Mouse (Mus musculus) embryonic facial prominence, embryonic 13.5 days (tissue): ENCODE results near the gene Mms19. TPM values are rescaled to one million over a fixed set of nuclear protein-coding genes. Genes with fewer than 3 reads are reported as not detected.

Experiments used
- ATAC-seq: fragments of 200-750 bp; cut with Nextera tagmentation; 2 replicates; pipeline ENCODE4 v1.8.0; 2017; ENCODE audit warnings: low read depth; ENCODE audit not compliant: insufficient number of reproducible peaks, insufficient read depth, low FRiP score, low TSS enrichment
- H3K27ac ChIP-seq: fragments of 300-500 bp; sonication (generic); 2 replicates; pipeline ENCODE4 v1.5.1; 2015; ENCODE audit warnings: moderate library complexity, mild to moderate bottlenecking, inconsistent platforms
- H3K27me3 ChIP-seq: fragments of 300-500 bp; sonication (generic); 2 replicates; pipeline ENCODE4 v1.6.1; 2015; ENCODE audit warnings: mild to moderate bottlenecking, inconsistent platforms
- H3K36me3 ChIP-seq: fragments of 300-500 bp; sonication (generic); 2 replicates; pipeline ENCODE4 v1.6.1; 2015; ENCODE audit warnings: mild to moderate bottlenecking, inconsistent platforms
- H3K4me1 ChIP-seq: fragments of 300-500 bp; sonication (generic); 2 replicates; pipeline ENCODE4 v1.6.1; 2015; ENCODE audit warnings: inconsistent platforms
- H3K4me2 ChIP-seq: fragments of 300-500 bp; sonication (generic); 2 replicates; pipeline ENCODE4 v1.6.1; 2015; ENCODE audit warnings: moderate library complexity, mild to moderate bottlenecking, inconsistent platforms
- H3K4me3 ChIP-seq: fragments of 300-500 bp; sonication (generic); 2 replicates; pipeline ENCODE4 v1.5.1; 2015; ENCODE audit warnings: mild to moderate bottlenecking, inconsistent platforms
- H3K9ac ChIP-seq: fragments of 300-500 bp; sonication (generic); 2 replicates; pipeline ENCODE4 v1.6.1; 2015; ENCODE audit warnings: mild to moderate bottlenecking, inconsistent platforms
- H3K9me3 ChIP-seq: fragments of 300-500 bp; sonication (generic); 2 replicates; pipeline ENCODE4 v1.6.1; 2016; ENCODE audit warnings: inconsistent platforms
- WGBS: fragments of 180-500 bp; shearing (Covaris S2); methylation state at CpG from one replicate; pipeline ENCODE4 v1.1.7; 2015; ENCODE audit warnings: mixed read lengths; 5-methylcytosine and 5-hydroxymethylcytosine counted together
- polyA plus RNA-seq: library from polyadenylated mRNA; unstranded; fragments of >200 nt; fragmentation: Nextera tagmentation; extraction: Ambion mirVana; gene quantifications from 2 replicates; pipeline ENCODE4 v1.2.1, GENCODE M21; 2015

Mms19 gene
- polyA plus RNA-seq, 1 experiment from 2014 or later = 41.2 TPM

DNA sequence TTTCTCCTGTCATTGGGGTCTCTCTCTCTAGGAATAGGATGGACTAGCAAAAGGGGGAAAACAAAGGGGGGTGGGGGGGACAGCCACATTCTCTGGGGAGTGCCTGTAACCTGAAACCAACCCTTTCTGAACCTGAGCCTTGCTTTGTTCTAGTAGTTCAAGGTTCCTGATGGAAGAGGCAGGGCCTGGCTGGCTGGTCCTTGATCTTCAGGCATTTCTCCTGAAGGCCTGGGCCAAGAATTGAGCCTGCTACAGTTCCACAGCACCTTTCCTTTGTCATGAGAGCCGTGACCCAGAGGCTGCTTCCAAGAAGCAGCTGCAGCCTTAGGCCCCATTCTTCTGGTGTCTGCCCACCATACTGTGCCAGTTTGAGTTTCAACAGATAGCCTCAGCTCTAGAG, 14.5 kb upstream of the Mms19 start:
- 54% methylated on average over 1 of the region's 1 CpGs for WGBS
- no peaks in the 10 kb centered on the region for H3K27me3 ChIP-seq
- H3K27ac ChIP-seq = no peak overlapping the region
- H3K9ac ChIP-seq = no peak overlapping the region
- H3K4me2 ChIP-seq = no peak overlapping the region
- no peak for ATAC-seq
- H3K9me3 ChIP-seq = no peaks in the 10 kb centered on the region
- no peaks in the 10 kb centered on the region for H3K36me3 ChIP-seq
- H3K4me1 ChIP-seq = peaks cover 52% of the 10 kb centered on the region
- H3K4me3 ChIP-seq = no peak overlapping the region

DNA sequence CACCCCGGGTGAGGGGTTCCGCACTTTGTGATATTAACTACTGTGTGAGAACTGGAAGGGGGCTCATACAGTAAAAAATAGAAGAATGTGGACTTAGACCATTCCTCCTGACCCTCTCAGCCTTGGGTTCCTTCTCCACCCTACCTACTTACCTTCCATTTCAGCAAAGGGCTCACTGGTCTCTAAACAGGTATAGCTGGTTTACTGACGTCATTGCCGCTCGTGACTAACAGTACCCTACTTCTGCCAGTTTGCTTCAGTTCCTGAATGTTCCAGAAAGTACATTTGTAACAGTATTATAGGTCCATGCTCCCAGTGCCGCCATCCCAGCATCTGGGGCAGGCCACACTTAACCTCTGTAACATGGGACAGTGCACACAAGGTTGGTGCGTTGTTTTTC, 13.1 kb upstream of the Mms19 start:
- WGBS = 84% methylated on average over 7 of the region's 7 CpGs
- Histone ChIP-seq H3K4me1 (peaks cover 41% of the 10 kb centered on the region), H3K4me2 (no peak overlapping the region), H3K4me3 (no peak overlapping the region), H3K27me3 (no peaks in the 10 kb centered on the region), H3K9ac (peak overlapping the region; percentile 23; the same call in 1 of the 2 replicates), H3K9me3 (no peaks in the 10 kb centered on the region), H3K27ac (peak overlapping the region; percentile 19; the same call in 1 of the 2 replicates), H3K36me3 (no peaks in the 10 kb centered on the region)
- no peak for ATAC-seq

DNA sequence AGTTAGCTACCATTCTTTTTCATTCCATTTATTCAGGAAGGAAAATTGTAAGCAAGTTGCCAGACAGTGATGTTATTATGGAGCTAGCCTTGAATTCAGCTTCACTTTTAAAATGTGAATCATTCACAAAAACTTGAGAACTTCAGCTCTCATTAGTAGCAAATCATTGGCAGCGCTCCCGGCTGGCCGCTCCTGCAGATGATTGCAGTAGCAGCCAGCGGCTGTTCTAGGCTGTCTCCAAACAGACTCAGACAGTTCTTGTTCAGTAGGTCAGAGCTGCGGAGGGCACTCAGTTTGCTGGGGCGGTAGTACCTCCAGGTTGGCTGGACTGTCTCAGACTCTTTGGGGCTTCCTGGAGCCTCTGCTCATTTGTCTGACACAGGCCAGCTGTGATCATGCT, 12.5 kb upstream of the Mms19 start:
- H3K27me3 ChIP-seq = no peaks in the 10 kb centered on the region

DNA sequence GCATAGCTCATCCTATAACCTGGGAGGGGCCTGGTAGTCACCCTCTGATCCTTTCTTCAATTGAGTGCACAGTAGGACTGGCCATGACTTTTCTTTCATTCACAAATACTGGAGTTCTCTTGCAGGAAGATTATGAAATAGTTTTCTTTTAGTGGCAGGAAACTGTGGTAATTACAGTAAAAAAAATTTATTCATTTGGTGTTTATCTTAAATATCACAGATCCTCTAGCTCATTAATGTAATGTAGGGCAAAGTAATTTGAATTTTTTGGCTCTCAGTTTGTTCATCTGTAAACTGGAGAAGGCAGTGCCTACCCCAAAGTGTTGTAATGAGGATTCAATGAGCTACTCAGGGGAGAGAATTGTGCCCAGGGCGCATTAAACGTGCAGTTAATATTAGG, 12.0 kb upstream of the Mms19 start:
- Histone ChIP-seq H3K9me3 (no peaks in the 10 kb centered on the region), H3K27ac (no peak overlapping the region), H3K4me1 (peaks cover 40% of the 10 kb centered on the region), H3K4me2 (no peak overlapping the region), H3K36me3 (no peaks in the 10 kb centered on the region), H3K27me3 (no peaks in the 10 kb centered on the region), H3K4me3 (no peak overlapping the region), H3K9ac (no peak overlapping the region)
- ATAC-seq = no peak
- 90% methylated on average over 2 of the region's 2 CpGs for WGBS

More for the DNA sequence above, 12.5 kb upstream of the Mms19 start:
- 51% methylated on average over 6 of the region's 6 CpGs for WGBS
- peaks cover 41% of the 10 kb centered on the region for H3K4me1 ChIP-seq
- no peaks in the 10 kb centered on the region for H3K36me3 ChIP-seq
- H3K4me2 ChIP-seq = no peak overlapping the region
- H3K9me3 ChIP-seq = no peaks in the 10 kb centered on the region
- peak overlapping the region; percentile 19; the same call in 1 of the 2 replicates for H3K27ac ChIP-seq
- no peak overlapping the region for H3K4me3 ChIP-seq
- no peak for ATAC-seq
- peak overlapping the region; percentile 23; the same call in 1 of the 2 replicates for H3K9ac ChIP-seq

DNA sequence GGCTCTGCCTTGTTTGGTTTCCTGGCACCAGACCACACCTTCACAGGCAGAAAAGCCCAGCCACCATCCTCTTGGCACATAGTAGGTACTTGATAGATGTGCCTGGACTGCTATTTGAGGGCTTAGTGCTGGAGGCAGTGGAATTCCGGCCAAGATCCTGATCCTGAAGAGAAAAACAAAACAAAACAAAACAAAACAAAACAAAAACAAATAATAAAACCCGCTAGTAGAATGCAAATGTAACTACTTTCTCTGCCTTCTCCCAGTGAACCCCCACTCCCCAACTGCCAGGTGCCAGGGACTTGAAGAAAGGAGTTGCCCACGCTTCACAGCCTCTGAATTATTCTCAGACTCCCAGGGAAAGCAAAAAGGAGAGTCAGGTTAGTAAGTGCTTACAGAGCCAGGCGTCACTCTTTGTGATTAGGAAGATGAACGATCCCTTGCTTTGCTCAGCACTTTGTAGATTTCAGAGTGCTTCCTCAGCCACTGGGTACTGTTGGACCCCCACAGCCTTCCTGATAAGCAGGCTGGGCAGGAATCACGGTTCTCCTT, 11.0 kb upstream of the Mms19 start:
- Histone ChIP-seq H3K27me3 (no peaks in the 10 kb centered on the region), H3K4me2 (no peak overlapping the region), H3K36me3 (no peaks in the 10 kb centered on the region), H3K9me3 (no peaks in the 10 kb centered on the region), H3K4me1 (peaks cover 36% of the 10 kb centered on the region), H3K4me3 (no peak overlapping the region), H3K27ac (no peak overlapping the region), H3K9ac (no peak overlapping the region)
- 49% methylated on average over 6 of the region's 6 CpGs for WGBS
- no peak for ATAC-seq

DNA sequence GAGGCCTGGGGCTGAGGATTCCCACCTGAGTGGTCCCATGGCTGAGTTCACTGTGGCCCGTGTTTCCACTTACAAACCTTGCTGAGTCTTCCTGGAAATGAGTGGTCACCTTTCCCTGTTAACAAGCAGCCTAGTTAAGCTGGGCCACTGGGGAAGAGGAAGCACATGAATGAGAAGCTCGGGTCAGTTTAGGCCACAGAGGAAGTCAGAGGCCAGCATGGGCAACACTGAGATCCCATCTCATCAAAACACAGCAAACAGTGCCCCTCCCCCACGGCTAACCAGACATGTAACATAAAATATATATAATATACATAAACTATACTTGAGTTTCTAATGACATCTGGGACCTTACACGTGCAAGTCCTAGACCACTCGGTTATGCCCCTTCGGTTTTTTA, 8.9 kb upstream of the Mms19 start:
- H3K27ac ChIP-seq = no peak overlapping the region
- H3K4me1 ChIP-seq = peaks cover 20% of the 10 kb centered on the region
- no peak overlapping the region for H3K4me2 ChIP-seq
- no peak overlapping the region for H3K9ac ChIP-seq
- H3K9me3 ChIP-seq = no peaks in the 10 kb centered on the region
- no peak for ATAC-seq
- H3K27me3 ChIP-seq = no peaks in the 10 kb centered on the region
- H3K4me3 ChIP-seq = no peak overlapping the region
- WGBS = 76% methylated on average over 6 of the region's 6 CpGs
- no peaks in the 10 kb centered on the region for H3K36me3 ChIP-seq

DNA sequence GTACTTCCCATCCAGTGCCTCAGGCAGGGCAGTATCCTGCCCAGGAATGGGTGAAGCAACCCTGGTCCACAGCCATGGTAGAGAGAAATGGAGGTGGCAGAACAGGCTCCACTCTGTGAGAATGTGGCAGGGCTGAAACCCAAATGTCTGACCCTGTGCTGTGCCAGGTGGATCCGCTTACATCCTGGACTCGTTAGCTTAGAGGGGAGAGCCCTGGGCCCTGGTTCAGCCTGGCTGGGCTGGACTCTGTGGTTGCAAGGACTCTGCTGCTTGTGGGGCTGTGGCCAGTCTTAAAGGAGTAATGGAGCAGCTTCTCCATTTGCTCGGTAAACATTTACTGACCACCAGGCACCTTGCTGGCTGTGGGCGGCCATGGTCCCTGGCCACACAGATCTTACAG, 6.2 kb upstream of the Mms19 start:
- Histone ChIP-seq H3K36me3 (no peaks in the 10 kb centered on the region), H3K4me1 (peaks cover 25% of the 10 kb centered on the region), H3K27ac (no peak overlapping the region), H3K4me3 (no peak overlapping the region), H3K27me3 (no peaks in the 10 kb centered on the region), H3K4me2 (no peak overlapping the region), H3K9me3 (no peaks in the 10 kb centered on the region), H3K9ac (no peak overlapping the region)
- WGBS = 81% methylated on average over 4 of the region's 4 CpGs
- ATAC-seq = no peak

DNA sequence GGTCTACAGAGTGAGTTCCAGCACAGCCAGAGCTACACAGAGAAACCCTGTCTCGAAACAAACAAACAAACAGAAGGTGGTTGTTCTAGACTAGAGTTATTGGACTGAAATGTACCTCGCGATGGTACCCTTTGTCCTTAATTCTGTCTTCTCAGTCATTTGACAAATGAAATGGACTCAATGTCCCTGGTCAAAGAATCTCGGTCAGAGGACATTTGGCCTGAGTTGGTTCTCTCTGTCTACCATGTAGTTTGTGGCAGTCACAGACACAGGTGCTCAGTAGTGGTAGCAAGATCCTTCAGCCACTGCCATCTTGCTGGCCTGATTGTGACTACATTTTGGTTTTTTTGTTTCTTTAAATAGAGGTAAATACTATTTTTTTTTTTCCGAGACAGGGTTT, 5.0 kb upstream of the Mms19 start:
- Histone ChIP-seq H3K4me1 (peaks cover 25% of the 10 kb centered on the region), H3K27ac (no peak overlapping the region), H3K36me3 (no peaks in the 10 kb centered on the region), H3K9me3 (no peaks in the 10 kb centered on the region), H3K9ac (no peak overlapping the region), H3K4me2 (no peak overlapping the region), H3K27me3 (no peaks in the 10 kb centered on the region), H3K4me3 (no peak overlapping the region)
- no peak for ATAC-seq
- 92% methylated on average over 5 of the region's 5 CpGs for WGBS

DNA sequence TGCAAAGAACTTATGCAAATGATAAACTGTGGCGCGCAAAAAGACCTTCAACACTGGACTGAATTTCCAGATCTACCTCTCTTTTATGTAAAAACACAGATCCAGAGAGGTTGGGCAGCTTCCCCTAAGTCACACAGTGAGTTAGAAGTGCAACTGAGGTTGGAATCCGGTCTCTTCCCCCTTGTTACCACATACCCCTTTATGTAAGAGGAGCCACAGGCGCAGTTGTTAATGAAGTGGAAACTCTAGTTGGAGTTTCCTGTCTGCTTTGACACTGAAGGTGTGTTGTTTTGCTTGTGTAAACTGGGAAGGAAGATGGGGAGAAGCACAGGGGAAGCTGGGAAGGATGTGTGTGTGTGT, 1.8 kb upstream of the Mms19 start:
- no peaks in the 10 kb centered on the region for H3K27me3 ChIP-seq
- H3K9me3 ChIP-seq = no peaks in the 10 kb centered on the region
- H3K27ac ChIP-seq = peak overlapping the region; percentile 89
- H3K4me1 ChIP-seq = peaks cover 33% of the 10 kb centered on the region
- H3K4me3 ChIP-seq = peak overlapping the region; percentile 88
- peak overlapping the region; percentile 89 for H3K9ac ChIP-seq
- peak overlapping the region; percentile 79 for H3K4me2 ChIP-seq
- H3K36me3 ChIP-seq = no peaks in the 10 kb centered on the region
- 1% methylated on average over 4 of the region's 4 CpGs for WGBS
- no peak for ATAC-seq

DNA sequence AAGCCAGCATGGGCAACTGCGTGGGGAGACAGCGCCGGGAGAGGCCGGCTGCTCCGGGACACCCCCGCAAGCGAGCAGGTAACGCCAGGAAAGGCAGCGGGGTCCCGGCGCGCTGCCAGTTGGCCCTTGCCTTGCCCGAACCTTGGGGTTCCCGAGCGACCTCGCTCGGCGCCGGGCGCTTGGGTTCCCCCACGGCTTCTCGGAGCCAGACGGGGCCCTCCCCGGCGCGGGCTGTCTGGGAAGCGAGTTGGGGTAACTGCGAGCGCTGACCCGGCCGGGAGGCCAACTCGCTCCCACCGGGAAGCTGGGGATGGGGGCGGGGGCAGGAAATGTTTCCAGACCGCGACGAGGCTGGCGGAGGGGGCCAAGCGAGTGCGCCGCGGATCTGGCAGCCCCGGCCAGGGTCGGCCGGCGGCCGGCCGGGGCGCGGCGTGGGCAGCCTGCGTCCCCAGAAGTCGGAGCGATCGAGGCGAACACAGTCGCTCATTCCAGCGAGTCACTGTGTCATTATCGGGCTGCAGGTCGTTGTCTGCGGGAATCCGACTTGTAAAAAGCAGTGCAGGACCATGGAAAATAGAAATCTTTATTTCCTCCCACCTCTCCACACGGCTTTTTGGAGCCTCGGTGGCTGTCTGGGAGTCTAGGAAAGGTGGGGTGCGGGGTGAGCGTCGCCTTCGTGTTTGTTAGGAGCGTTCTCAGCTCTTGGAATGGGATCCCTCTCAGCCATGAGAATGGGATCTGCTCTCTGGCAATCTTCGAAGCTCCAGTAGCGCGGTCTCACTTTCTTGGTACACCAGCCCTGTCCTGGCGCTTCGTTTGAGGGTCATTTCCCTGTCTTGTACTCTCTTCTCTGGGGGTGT, 1.2 kb upstream of the Mms19 start:
- Histone ChIP-seq H3K27me3 (no peaks in the 10 kb centered on the region), H3K4me3 (peak overlapping the region; percentile 88), H3K27ac (peak overlapping the region; percentile 89), H3K9ac (peak overlapping the region; percentile 89), H3K36me3 (no peaks in the 10 kb centered on the region), H3K9me3 (no peaks in the 10 kb centered on the region), H3K4me1 (peaks cover 36% of the 10 kb centered on the region), H3K4me2 (peak overlapping the region; percentile 79)
- peak; percentile 2; the same call in 1 of the 2 replicates for ATAC-seq
- under 1% methylated on average over 74 of the region's 74 CpGs for WGBS

DNA sequence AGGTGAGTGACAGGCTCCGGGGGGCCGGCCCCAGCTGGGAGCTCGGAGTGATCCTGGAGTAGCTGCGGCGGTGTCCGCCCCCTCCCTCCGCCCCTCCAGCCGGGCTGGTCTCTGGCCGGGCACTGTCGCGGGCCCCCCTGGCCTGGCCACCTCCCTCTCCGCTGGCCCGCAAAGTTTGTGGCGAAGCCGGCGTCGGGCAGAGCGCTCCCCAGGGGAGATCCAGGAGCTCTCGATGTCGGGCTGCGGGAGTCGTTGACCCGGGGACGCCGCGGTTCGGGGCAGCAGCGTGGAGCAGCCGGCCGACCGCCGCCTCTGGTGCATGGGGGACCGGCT, 604 bp upstream of the Mms19 start, which contains the start of gene Ubtd1:
Ubtd1 (plus strand) TSS at position 169 of the 333 bp plus-strand sequence.
- ATAC-seq = no peak; the same call in none of the 2 replicates
- H3K9me3 ChIP-seq = no peaks in the 10 kb centered on the region
- peaks cover 40% of the 10 kb centered on the region for H3K4me1 ChIP-seq
- H3K4me2 ChIP-seq = peak within 1 kb of the TSS; percentile 79
- no peaks in the 10 kb centered on the region for H3K27me3 ChIP-seq
- H3K36me3 ChIP-seq = no peaks in the 10 kb centered on the region
- H3K4me3 ChIP-seq = peak within 1 kb of the TSS; percentile 88
- under 1% methylated on average over 28 of the region's 33 CpGs for WGBS
- peak within 1 kb of the TSS; percentile 89 for H3K27ac ChIP-seq
- peak within 1 kb of the TSS; percentile 89 for H3K9ac ChIP-seq

DNA sequence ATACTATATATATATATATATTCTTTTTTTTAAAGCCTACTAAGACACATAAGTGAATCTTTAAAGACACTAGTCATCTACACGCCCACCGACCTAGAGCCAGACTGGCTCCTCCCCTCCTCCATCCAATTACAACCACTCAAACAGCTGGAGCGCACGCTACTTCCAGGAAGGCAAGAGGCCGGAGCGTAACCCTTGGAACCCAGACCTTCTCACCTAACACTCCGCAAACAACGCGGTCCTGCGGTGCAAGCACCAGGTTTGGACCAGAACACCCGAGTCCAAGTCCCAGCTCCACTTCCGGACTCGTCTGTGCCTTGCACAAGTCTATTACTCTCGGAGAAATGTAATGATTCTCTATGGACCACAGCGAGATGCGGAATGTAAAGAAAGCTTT, 537 bp downstream of the Mms19 start:
- Histone ChIP-seq H3K36me3 (no peaks in the 10 kb centered on the region), H3K4me1 (peaks cover 42% of the 10 kb centered on the region), H3K4me2 (peak overlapping the region; percentile 79), H3K27me3 (no peaks in the 10 kb centered on the region), H3K9me3 (no peaks in the 10 kb centered on the region), H3K4me3 (peak overlapping the region; percentile 88), H3K27ac (peak overlapping the region; percentile 89), H3K9ac (peak overlapping the region; percentile 89)
- under 1% methylated on average over 16 of the region's 16 CpGs for WGBS
- no peak for ATAC-seq
